Mouse (Mus musculus): ENCODE data around the gene Cyp39a1.
A peak's percentile ranks its signal among the peaks of the same experiment; 100 is the strongest.

The Cyp39a1 gene

GRCm38 (mm10) chr17:43684086-43684485 lies 16.9 kb downstream of the Cyp39a1 start:
- no peak for DNase-seq

DNA sequence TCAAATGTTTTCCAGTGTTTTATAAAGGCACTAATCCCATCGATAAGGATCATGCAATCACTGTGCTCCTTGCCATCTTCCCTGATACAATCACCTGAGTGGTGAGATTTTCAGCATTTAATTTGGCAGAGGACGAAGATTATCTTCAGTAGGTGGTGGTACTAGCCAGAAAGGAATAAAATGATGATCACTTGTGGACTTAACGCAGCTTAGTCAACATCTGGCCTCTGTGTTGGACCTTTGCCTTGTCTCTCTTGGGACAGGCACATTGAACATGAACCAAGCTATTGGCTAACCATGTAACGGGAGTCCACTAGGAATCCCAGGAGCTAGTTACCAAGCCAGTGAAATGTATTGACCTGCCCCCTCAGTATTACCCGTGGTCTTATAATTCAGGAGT lies 17.4 kb downstream of the Cyp39a1 start:
- no peak for DNase-seq

DNA sequence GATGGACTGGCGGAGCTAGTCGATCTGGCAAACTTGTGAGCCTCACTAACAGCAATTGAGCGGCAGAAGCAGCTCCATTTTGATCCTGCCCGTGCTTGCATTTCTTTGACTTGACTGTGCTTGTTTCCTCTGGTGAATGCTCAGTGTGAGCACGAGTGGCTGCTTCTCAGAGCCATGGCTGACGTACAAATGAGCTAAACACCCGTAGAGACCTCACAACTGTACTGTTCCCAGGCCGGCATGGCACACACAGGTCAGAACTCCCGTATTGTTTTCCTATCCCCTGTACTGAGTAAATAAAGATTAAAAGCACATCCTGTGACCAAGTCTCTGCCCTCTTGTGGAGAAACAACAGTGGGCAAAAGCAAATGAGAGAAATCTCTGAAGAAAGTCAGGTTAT lies 22.4 kb downstream of the Cyp39a1 start:
- DNase-seq = no peak

DNA sequence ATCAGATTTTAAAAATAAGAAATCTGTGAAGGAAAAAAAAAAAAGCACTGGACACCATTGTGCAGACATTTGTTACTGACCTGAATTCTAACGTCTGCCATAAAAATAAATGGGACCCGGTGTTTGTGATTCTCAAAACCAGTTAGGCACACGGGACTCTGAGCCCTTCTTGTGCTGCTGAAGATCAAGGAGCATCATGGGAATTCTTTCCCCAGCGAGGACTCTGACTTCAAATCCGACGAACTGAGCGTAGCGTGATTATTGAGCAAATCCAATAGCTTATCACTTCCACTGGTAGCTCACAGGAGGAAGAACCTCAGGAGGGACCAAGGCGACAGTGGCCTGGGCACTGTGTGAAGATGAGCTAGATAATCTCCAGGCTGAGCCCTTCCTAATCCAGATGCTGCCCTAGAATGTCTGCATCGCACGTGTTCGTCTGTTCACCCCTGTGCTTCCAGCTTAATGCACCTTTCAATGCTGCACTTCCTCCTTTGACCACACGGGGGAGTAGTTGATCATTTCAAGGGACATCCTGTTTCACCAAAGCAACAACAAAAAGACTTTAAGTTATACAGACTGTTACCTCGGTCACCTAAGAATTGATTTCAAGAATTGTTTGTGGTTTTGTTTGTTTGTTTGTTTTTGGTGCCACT lies 31.9 kb downstream of the Cyp39a1 start:
- peak; percentile 89 to 91 for DNase-seq

DNA sequence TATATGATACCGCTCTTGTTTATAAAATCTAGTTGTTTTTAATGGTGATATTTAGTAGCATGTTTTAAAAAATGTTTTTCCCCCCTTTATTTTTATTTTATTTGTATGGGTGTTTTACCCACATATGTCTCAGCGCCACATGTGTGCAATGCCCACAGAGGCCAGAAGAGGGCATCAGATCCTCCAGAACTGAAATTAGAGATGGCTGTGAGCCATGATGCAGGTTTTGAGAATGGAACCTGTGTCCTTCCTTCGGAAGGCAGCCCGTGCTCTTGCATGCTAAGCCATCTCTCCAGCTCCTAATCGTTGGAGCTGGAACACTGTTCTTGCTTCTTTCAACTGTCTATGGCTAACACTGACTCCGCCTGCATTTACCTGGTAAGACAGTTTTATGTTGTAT lies 33.8 kb downstream of the Cyp39a1 start:
- peak; percentile 85 to 88 for DNase-seq

DNA sequence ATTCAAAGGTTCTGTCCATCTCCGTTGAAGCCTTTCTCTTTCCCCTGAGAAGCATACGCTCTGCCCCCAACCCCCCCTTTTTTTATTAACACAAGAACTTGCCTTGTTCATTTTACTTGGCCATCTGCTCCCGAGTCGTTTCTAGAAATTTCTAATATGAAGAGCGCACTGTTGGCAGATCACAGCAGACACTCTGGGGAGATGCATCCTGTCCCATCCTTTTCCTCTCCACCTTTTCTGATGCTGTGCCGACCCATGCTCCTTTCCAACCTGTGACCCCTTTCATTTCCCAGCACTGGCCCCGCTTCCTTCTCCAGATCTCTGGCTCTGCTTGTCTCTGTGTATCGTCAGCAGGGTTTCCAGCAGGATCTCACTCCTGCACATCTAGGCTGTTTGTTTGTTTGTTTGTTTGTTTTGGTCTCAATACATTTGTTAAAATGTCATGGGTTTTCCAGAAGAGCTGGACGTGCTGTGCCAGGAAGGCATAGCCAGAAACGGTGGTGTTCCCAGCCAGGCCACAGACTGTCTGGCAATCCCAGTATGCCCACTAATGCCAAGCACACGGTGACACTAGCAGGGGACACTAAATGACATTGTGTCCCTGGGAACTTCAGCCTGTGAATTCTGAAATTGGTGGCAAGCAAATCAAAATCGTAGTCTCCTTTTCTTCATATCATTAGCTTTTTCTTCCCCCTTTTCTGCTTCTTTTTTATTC lies 37.1 kb downstream of the Cyp39a1 start:
- peak; percentile 30 to 73 for DNase-seq

DNA sequence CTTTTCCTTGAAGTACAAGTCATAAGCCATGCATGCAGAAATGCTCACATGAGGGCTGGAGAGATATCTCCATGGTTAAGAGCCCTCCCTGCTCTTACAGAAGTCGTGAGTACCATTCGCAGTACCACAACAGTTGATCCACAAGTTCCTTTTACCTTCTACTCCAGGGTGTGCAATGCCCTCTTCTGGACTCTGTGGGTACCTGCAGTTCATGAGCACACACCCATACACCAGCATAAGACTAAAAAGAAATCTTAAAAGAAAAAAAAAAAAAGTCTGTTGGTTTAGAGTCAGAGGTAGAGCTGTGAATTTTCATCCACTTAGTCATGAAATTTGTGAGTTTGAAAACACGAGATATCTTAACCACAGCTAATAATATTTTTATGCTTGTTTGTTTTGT lies 39.5 kb downstream of the Cyp39a1 start:
- DNase-seq = no peak

DNA sequence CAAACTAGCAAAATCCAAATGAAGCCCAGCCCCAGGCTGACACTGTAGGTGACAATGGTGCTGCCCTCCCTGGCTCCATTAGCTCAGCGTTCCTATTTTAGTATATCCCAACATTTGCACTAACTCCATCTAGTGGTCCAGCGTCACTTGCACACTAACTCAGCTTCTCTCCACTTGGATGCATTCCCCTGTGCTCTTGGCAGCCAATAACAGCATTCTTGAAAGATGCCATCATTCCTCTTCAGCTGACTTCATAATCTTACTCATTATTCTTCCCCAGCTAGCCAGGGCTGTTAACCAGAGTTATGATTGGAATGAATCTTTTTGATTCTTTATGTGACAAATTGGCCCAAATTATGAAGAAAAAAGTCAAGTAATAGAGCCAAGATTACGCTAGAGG lies 40.0 kb downstream of the Cyp39a1 start:
- DNase-seq = peak; percentile 29 to 30

GRCm38 (mm10) chr17:43711557-43712352 lies 44.5 kb downstream of the Cyp39a1 start:
- no peak for DNase-seq

DNA sequence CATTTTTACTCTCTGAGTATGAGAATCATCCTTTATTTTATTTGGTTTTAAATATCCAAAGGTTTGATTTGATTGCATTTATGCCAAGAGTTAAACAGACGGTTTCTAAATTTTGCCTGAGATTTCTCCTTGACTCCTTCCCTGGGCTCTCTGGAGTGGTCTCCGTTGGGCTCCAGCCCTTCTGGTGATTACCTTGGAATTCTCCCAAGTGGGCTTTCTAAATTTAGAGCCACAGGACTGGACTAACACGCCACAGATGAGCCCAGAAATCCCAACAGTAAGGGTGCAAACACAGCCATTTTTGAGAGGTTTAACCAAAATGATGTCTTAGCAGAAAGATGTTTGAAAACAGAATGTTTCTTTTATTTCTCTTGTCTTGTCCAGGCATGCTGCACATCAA lies 47.0 kb downstream of the Cyp39a1 start:
- DNase-seq = peak; percentile 30 to 76

GRCm38 (mm10) chr17:43716601-43717000 lies 49.4 kb downstream of the Cyp39a1 start:
- no peak for DNase-seq

- no peak for DNase-seq
Measured at GRCm38 (mm10) chr17:43719401-43719800, 52.2 kb downstream of the Cyp39a1 start.

DNA sequence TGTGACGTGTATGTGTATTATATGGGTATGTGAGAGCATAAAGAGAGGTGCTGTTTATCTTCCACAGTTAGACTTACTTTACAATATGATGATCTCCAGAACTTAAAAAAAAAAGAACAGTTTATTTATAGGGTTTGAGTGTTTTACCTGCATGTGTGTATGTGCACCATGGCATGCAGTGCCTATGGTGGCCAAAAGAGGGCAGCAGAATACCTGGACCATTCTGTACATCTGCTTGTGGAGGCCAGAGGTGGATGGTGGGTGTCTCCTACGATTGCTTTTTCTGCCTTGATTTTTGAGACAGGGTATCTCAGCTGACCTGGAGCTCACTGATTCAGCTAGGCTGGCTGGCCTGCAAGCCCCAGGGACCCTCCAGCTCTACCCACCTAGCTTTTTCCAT lies 57.3 kb downstream of the Cyp39a1 start:
- no peak for DNase-seq

DNA sequence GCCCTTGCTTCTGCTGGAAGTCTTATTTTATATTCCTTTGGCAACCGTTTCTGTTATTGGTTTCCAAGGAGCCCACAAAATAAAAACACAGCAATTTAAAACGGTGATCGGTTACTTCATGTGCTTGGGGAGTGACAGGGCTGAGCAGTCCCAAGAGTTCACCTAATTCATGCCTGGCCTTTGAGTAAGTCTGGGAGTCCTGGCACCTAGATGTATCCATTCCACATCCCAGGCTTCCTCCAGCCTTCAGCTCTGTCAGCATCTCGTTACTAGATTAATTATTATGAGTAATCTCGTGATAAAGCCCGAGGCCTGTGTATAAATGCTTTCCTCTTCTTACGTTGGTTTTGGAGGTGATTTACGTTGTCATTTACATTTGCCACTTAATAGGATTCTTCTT lies 64.1 kb downstream of the Cyp39a1 start:
- no peak for DNase-seq

- DNase-seq = no peak
Measured at GRCm38 (mm10) chr17:43731976-43732375, 64.8 kb downstream of the Cyp39a1 start.

GRCm38 (mm10) chr17:43734252-43734651 lies 67.0 kb downstream of the Cyp39a1 start:
- DNase-seq = no peak

DNA sequence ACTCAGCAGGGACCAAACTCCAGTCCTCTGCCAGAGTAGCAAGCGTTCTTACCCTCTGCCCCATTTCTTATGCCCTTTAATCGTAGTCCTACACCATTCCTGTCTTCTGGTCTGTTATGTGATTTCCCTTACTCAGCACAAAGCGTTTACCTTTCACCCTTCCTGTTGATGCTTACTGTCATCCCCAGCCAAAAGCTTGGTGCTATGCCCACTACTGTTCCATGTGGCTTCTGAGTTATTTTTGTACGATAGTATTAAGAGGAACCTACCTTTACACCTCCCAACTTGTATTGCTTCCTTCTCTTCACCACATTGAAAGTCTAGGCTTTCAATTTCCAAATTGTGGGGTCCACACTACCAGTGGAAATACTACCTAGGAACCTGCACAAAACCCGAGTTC lies 76.7 kb downstream of the Cyp39a1 start:
- DNase-seq = no peak

DNA sequence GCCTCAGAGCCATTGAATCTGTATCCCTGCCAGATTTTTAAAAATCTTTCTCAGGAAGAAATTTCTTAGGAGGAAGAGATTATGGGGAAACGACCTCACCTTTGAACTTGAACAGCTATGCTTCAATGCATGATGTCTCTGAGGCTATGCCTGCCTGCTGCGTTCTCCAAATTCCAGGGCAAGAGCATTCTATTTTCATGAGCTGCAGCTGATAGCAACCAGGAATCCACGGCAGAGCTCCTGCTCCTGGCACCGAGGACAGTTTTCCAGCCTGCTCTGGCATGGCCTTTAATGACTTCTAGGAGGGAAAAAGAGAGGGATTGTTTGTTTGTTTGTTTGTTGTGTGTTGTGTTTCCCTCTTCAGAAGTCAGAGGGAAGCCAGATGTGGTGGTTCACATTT lies 77.2 kb downstream of the Cyp39a1 start:
- no peak for DNase-seq

- DNase-seq = no peak
Measured at GRCm38 (mm10) chr17:43751146-43751545, 83.9 kb downstream of the Cyp39a1 start.

- no peak for DNase-seq
Measured at GRCm38 (mm10) chr17:43752811-43753210, 85.6 kb downstream of the Cyp39a1 start.

GRCm38 (mm10) chr17:43754687-43755086 lies 87.5 kb downstream of the Cyp39a1 start:
- no peak for DNase-seq

DNA sequence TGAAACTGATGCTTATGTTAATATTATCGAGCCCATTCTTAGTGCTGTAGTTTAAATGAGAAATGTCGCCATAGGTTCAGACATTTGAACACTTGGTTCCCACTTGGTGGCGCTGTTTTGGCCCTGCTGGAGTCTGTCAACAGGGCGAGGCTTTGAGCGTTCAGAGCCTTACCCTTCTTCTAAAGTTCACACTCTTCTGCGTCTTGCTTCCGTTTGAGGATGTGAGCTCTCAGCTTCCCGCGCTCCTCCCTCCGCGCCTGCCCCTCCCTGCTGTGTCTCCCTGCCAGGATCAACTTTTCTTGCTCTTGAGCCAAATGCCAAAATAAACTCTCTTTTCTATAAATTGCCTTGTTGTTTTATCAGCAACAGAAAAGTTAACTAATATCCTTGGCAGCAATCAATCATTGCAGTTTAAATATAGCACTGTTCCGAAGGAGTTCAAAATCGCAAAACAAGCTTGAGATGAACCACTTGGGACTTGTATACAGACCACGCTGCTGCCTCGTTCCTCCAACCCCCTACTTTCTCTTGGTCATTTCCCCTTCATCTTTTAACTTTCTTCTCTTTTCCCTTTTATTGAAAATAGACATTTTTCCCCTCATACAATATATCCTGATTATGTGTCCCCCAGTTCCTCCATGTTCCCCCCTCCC lies 91.5 kb downstream of the Cyp39a1 start:
- DNase-seq = no peak

DNA sequence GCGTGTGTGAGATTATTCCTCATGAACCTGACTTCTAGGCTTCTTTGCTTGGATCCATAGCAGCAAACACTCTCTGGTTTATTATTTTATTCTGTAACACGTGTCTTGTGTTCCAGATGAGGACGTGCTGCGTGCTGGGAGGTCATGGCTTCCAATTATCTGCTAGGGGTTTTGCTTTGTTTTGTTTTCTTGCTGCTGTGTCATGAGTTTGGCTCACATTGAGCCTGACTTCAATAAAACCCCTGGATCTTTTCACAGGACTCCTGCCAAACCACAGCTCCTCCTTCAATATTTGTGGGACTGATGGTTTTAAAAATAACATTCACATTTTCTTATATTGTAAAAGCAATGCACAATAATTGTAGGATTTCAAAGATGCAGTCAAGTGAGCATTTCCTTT lies 117.3 kb downstream of the Cyp39a1 start:
- DNase-seq = no peak
